Mouse (Mus musculus) left cerebral cortex, postnatal 25 days (tissue): ENCODE results near the gene Obox3. TPM values are rescaled to one million over a fixed set of nuclear protein-coding genes. Genes with fewer than 3 reads are reported as not detected.
"Not testable (repeated sequence)": the region's sequence is repeated elsewhere in the genome, so short reads cannot be mapped to it uniquely, and the experiment has no call there.

Experiments used
- DNase-seq, 2 experiments: peaks; one replicate each; pipeline ENCODE4 v3.0.0; 2022; ENCODE audit warnings: low spot score in 2 of 2, mixed read lengths in 1 of 2
- intact Hi-C: fragments of 180-260 bp; cut with DNase I; formaldehyde crosslinking; loops from one replicate; pipeline ENCODE4 v1.15.1; 2025
- total RNA-seq, 2 experiments: library from RNA; stranded (reverse); gene quantifications; 2 replicates each; pipeline ENCODE4 v1.2.3; 2021

Obox3 gene
- total RNA-seq: not detected

DNA sequence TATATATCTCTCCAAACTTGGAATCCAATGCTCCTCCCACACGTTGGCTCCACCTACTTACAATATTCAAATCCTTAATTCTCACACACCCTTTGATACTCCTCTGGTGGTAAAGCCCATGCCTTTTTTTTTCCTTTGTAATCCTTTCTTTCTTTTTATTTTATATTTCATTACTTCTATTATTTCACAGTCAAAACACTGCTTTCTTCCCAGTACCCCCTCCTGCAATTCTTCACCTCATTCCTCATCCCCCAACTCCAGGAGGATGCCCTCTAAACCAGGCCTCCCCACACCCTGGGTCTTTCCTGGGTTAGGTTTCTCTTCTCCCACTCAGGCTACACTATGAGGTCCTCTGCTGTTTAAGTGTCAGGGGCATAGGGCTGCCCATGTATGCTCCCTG is at the start of gene Obox3:
Gene Obox3 (minus strand): TSS at position 101 of the 400 bp plus-strand sequence.
- intact Hi-C loops: not testable (repeated sequence)

DNA sequence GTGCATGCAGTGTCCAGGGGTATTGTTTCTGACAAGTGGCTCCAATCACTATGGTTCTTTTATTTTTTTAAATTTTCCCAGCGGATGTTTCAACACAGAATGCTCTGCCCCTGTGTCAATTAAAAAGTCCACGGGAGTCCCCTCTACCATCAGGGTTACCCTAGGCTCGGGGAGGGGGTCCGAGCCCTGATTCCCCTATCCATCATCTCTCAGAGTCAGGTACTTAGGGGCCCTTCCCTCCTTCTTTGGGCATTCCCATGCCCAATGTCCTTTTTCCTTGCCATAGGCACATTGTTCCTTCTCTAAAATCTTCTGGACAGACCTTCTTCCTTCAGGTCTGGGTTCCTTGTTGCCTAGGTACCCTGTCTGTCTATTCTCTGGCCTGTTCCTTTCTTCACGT is 130.3 kb downstream of the Obox3 start:
- DNase-seq, intact Hi-C loops: not testable (repeated sequence)

More for the DNA sequence above, at the start of gene Obox3:
- DNase-seq: not testable (repeated sequence)

Other genes with a start within 250 kb of the Obox3 start
- gene Obox5, start 110.2 kb upstream of the Obox3 start, total RNA-seq: not detected
- not detected for gene Obox6, start 199.8 kb upstream of the Obox3 start, total RNA-seq
- not detected for gene Crx, start 240.1 kb upstream of the Obox3 start, total RNA-seq
- not detected for gene Crxos, start 242.7 kb upstream of the Obox3 start, total RNA-seq